Mouse (Mus musculus): ENCODE data around the gene Ppp1r12a.

GRCm38 (mm10) chr10:108172817-108173563 lies 11.0 kb downstream of the Ppp1r12a start:
- TF ChIP-seq TAL1 (IDR thresholded peaks at IDR 0.05; ENCODE audit: low read length) (no peak), GATA1 (IDR thresholded peaks at IDR 0.05; ENCODE audit: low read length) (no peak)

Measured in erythroblast, embryonic 14.5 days (primary cell).